Mouse (Mus musculus) ES-Bruce4 (cell line): ENCODE measurements around the gene Patj. TPM values are rescaled to one million over a fixed set of nuclear protein-coding genes. Genes with fewer than 3 reads are reported as not detected.
A peak's percentile ranks its signal among the peaks of the same experiment; 100 is the strongest.

Experiments
- H3K27ac ChIP-seq: 2 replicates; pipeline ENCODE4 v1.5.1; 2012; ENCODE audit warnings: low read length, inconsistent platforms; ENCODE audit not compliant: insufficient read depth
- H3K27me3 ChIP-seq: 2 replicates; pipeline ENCODE4 v1.6.1; 2012; ENCODE audit warnings: mild to moderate bottlenecking, low read length, inconsistent platforms; ENCODE audit not compliant: control insufficient read depth, poor library complexity, insufficient read depth, severe bottlenecking
- H3K36me3 ChIP-seq: 2 replicates; pipeline ENCODE4 v1.6.1; 2012; ENCODE audit warnings: inconsistent platforms, mild to moderate bottlenecking, low read length, moderate library complexity; ENCODE audit not compliant: control insufficient read depth, poor library complexity, insufficient read depth, severe bottlenecking
- H3K4me1 ChIP-seq: one replicate; pipeline ENCODE4 v1.8.1; 2011; ENCODE audit warnings: low read length; ENCODE audit not compliant: control insufficient read depth, insufficient read depth
- H3K4me3 ChIP-seq: 2 replicates; pipeline ENCODE4 v1.5.1; 2011; ENCODE audit warnings: low read depth, mild to moderate bottlenecking, low read length
- H3K9ac ChIP-seq: 2 replicates; pipeline ENCODE4 v1.6.1; 2012; ENCODE audit warnings: low read depth, mild to moderate bottlenecking, inconsistent platforms; ENCODE audit not compliant: poor library complexity, severe bottlenecking
- H3K9me3 ChIP-seq: replicated peaks from 2 replicates; pipeline ENCODE4 v1.6.1; 2012; ENCODE audit warnings: mild to moderate bottlenecking, low read length, inconsistent platforms; ENCODE audit not compliant: control insufficient read depth, poor library complexity, insufficient read depth, severe bottlenecking
- CTCF ChIP-seq: IDR thresholded peaks from one replicate; pipeline ENCODE4 v1.8.1; 2011; ENCODE audit warnings: low read depth, low read length
- EP300 ChIP-seq: IDR thresholded peaks from 2 replicates; pipeline ENCODE4 v1.6.1; 2011; ENCODE audit warnings: low read depth, low read length; ENCODE audit not compliant: insufficient read depth
- POLR2A ChIP-seq: IDR thresholded peaks from one replicate; pipeline ENCODE4 v1.8.1; 2011; ENCODE audit warnings: low read length; ENCODE audit not compliant: insufficient read depth
- polyA plus RNA-seq: library from polyadenylated mRNA; stranded (reverse); fragments of >200 nt; gene quantifications from 2 replicates; pipeline ENCODE4 v1.2.4, GENCODE M21; 2011; ENCODE audit warnings: low read depth; ENCODE audit not compliant: missing spikeins, insufficient read depth, insufficient read length

The Patj gene
- polyA plus RNA-seq, 1 experiment: 62.7 TPM

DNA sequence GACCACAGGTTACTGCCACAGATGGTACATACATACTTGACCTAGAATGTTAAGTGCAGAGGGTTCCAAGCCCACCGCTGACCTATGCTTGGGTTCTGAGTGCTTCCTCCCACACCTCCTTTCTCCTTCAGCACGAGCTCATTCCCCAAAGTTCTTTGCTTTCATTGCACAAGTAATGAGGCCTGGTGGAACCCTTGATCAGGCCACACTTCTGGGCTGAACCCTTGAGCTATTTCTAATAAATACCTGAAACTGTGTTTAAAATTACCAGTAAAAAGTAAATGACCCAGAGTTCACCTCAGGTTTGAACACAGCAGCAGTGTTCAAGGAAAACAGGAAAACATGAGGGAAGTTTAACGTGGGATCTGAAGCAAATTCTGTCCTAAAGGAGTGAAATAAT, 271.4 kb downstream of the Patj start:
- Histone ChIP-seq H3K4me1 (no peaks in the 10 kb centered on the region), H3K9ac (no peak overlapping the region), H3K27me3 (no peaks in the 10 kb centered on the region), H3K27ac (no peak overlapping the region), H3K9me3 (peaks cover 6% of the 10 kb centered on the region; the same call in 1 of the 2 replicates), H3K4me3 (no peak overlapping the region), H3K36me3 (no peaks in the 10 kb centered on the region)
- no peak for TF ChIP-seq POLR2A

GRCm38 (mm10) chr4:98677506-98677905, 281.9 kb downstream of the Patj start:
- Histone ChIP-seq H3K4me3 (no peak overlapping the region), H3K36me3 (no peaks in the 10 kb centered on the region), H3K4me1 (no peaks in the 10 kb centered on the region), H3K27ac (no peak overlapping the region), H3K9me3 (no peaks in the 10 kb centered on the region), H3K9ac (no peak overlapping the region), H3K27me3 (no peaks in the 10 kb centered on the region)
- no peak for TF ChIP-seq CTCF
- TF ChIP-seq POLR2A: no peak
- no peak for TF ChIP-seq EP300

GRCm38 (mm10) chr4:98686678-98687267, 291.2 kb downstream of the Patj start:
- Histone ChIP-seq H3K4me1 (no peaks in the 10 kb centered on the region), H3K9me3 (no peaks in the 10 kb centered on the region), H3K27ac (no peak overlapping the region), H3K36me3 (no peaks in the 10 kb centered on the region), H3K27me3 (no peaks in the 10 kb centered on the region), H3K9ac (no peak overlapping the region), H3K4me3 (no peak overlapping the region)
- TF ChIP-seq CTCF: no peak
- no peak for TF ChIP-seq POLR2A
- no peak for TF ChIP-seq EP300

GRCm38 (mm10) chr4:98688116-98688515, 292.5 kb downstream of the Patj start:
- Histone ChIP-seq H3K4me1 (no peaks in the 10 kb centered on the region), H3K27me3 (no peaks in the 10 kb centered on the region), H3K27ac (no peak overlapping the region), H3K4me3 (no peak overlapping the region), H3K9me3 (no peaks in the 10 kb centered on the region), H3K9ac (no peak overlapping the region), H3K36me3 (no peaks in the 10 kb centered on the region)
- TF ChIP-seq EP300 (no peak), POLR2A (no peak), CTCF (no peak)

DNA sequence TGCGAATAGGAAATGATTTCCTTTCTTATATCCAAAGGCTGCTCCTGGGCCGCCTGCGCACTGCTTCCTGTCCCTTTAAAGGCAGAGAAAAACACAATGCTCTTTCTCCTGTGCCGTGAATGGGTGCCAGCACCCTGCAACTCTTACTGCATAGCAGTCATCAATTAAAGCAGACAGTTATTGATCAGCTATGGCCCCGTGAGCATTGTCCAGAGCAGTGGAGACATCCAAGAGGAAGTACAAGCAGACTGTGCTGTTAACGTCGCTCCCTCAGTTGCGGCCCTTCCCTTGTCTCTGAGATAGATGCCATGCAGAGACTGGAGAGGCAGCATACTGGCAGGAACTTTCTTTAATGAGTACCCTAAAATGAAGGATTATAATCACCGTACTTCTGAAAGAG, 292.9 kb downstream of the Patj start:
- no peaks in the 10 kb centered on the region for H3K27me3 ChIP-seq
- no peak for TF ChIP-seq CTCF
- no peak for TF ChIP-seq POLR2A
- no peak for TF ChIP-seq EP300

GRCm38 (mm10) chr4:98689988-98690387, 294.4 kb downstream of the Patj start:
- H3K4me1 ChIP-seq: no peaks in the 10 kb centered on the region

More for the DNA sequence above, 292.9 kb downstream of the Patj start:
- H3K36me3 ChIP-seq: no peaks in the 10 kb centered on the region
- no peak overlapping the region for H3K9ac ChIP-seq
- H3K27ac ChIP-seq: no peak overlapping the region
- H3K9me3 ChIP-seq: no peaks in the 10 kb centered on the region
- no peaks in the 10 kb centered on the region for H3K4me1 ChIP-seq
- no peak overlapping the region for H3K4me3 ChIP-seq

More at GRCm38 (mm10) chr4:98689988-98690387, 294.4 kb downstream of the Patj start:
- Histone ChIP-seq H3K27ac (no peak overlapping the region), H3K4me3 (no peak overlapping the region), H3K27me3 (no peaks in the 10 kb centered on the region), H3K9ac (no peak overlapping the region), H3K9me3 (no peaks in the 10 kb centered on the region), H3K36me3 (no peaks in the 10 kb centered on the region)
- TF ChIP-seq CTCF (peak; percentile 47), EP300 (no peak), POLR2A (no peak)
